Mouse (Mus musculus) ES-E14 (cell line): Measurements from ENCODE around the gene Zfp423. TPM values are rescaled to one million over a fixed set of nuclear protein-coding genes. Genes with fewer than 3 reads are reported as not detected.

Experiments
- DNase-seq: peaks from one replicate; pipeline ENCODE4 v3.0.0-alpha.2; 2013; ENCODE audit warnings: low read depth, low spot score
- H3K27ac ChIP-seq: 2 replicates; pipeline ENCODE4 v1.5.1; 2012; ENCODE audit warnings: low read depth, mild to moderate bottlenecking, low read length, moderate library complexity, mixed read lengths; ENCODE audit not compliant: poor library complexity, insufficient read depth, severe bottlenecking
- H3K36me3 ChIP-seq: 2 replicates; pipeline ENCODE4 v1.6.1; 2012; ENCODE audit warnings: mild to moderate bottlenecking, low read length, moderate library complexity, mixed read lengths; ENCODE audit not compliant: control insufficient read depth, poor library complexity, insufficient read depth, severe bottlenecking
- H3K4me1 ChIP-seq, 2 experiments: fragments of 150-350 bp in 1 of 2; sonication (generic) in 1 of 2; 2 replicates each; pipeline ENCODE4 v1.6.1; 2012; ENCODE audit warnings: low read length in 2 of 2, mild to moderate bottlenecking in 1 of 2, mixed read lengths in 1 of 2; ENCODE audit not compliant: control insufficient read depth in 2 of 2, insufficient read depth in 2 of 2, poor library complexity in 1 of 2
- H3K4me3 ChIP-seq, 2 experiments: fragments of 150-350 bp in 1 of 2; sonication (generic) in 1 of 2; 2 replicates each; pipeline ENCODE4 v1.5.1; 2012; ENCODE audit warnings: low read length in 2 of 2, low read depth in 1 of 2, mild to moderate bottlenecking in 1 of 2, mixed read lengths in 1 of 2; ENCODE audit not compliant: insufficient read depth in 1 of 2, poor library complexity in 1 of 2, severe bottlenecking in 1 of 2
- H3K9ac ChIP-seq: 2 replicates; pipeline ENCODE4 v1.6.1; 2012; ENCODE audit warnings: low read depth, mild to moderate bottlenecking, low read length, mixed read lengths; ENCODE audit not compliant: poor library complexity, insufficient read depth, severe bottlenecking
- H3K9me3 ChIP-seq: fragments of 150-350 bp; sonication (generic); 2 replicates; pipeline ENCODE4 v1.6.1; 2012; ENCODE audit warnings: low read depth, mild to moderate bottlenecking, low read length; ENCODE audit not compliant: control insufficient read depth, insufficient read depth
- CHD2 ChIP-seq: IDR thresholded peaks from 2 replicates; pipeline ENCODE4 v1.6.1; 2014; ENCODE audit warnings: mild to moderate bottlenecking, low read depth, low read length, inconsistent platforms
- HCFC1 ChIP-seq: IDR thresholded peaks from 2 replicates; pipeline ENCODE4 v1.6.1; 2012; ENCODE audit warnings: low read length, inconsistent platforms, borderline replicate concordance; ENCODE audit not compliant: insufficient read depth
- MAFK ChIP-seq: IDR thresholded peaks from 2 replicates; pipeline ENCODE4 v1.6.1; 2014; ENCODE audit warnings: mild to moderate bottlenecking, low read depth, low read length, inconsistent platforms; ENCODE audit not compliant: insufficient read depth
- ZC3H11A ChIP-seq: IDR thresholded peaks from 2 replicates; pipeline ENCODE4 v1.6.1; 2012; ENCODE audit warnings: low read depth, mild to moderate bottlenecking, inconsistent platforms, low read length, borderline replicate concordance
- ZNF384 ChIP-seq: IDR thresholded peaks from 2 replicates; pipeline ENCODE4 v1.6.1; 2012; ENCODE audit warnings: low read depth, low read length, inconsistent platforms
- in situ Hi-C, 2 experiments: fragments of 600-800 bp; cut with MboI; formaldehyde crosslinking; loops; one replicate each; pipeline ENCODE4 v1.15.1; 2025; ENCODE audit warnings: low sequenced_read_pairs in 2 of 2, inconsistent platforms in 1 of 2; ENCODE audit not compliant: unreplicated experiment in 2 of 2
- total RNA-seq: library from RNA; depleted of rRNA; stranded (reverse); fragments of 300-350 nt; gene quantifications from 2 replicates; pipeline ENCODE4 v1.2.3, GENCODE M21; 2012

The Zfp423 gene
- total RNA-seq, 1 experiment = 23.2 TPM

GRCm38 (mm10) chr8:87777586-87777985, 181.8 kb downstream of the Zfp423 start:
- DNase-seq = no peak
- in situ Hi-C loops = no loop called here
- no peak overlapping the region for H3K4me3 ChIP-seq
- no peak overlapping the region for H3K9ac ChIP-seq
- H3K27ac ChIP-seq = no peak overlapping the region
- TF ChIP-seq CHD2 (no peak), ZC3H11A (no peak), HCFC1 (no peak), MAFK (no peak), ZNF384 (no peak)
- H3K36me3 ChIP-seq = peaks cover 31% of the 10 kb centered on the region
- peaks cover 0 to 4% of the 10 kb centered on the region in 2 experiments; a peak in 1 of 4 replicates for H3K4me1 ChIP-seq
- H3K9me3 ChIP-seq = no peaks in the 10 kb centered on the region

- peaks cover 0 to 2% of the 10 kb centered on the region in 2 experiments; a peak in 1 of 4 replicates for H3K4me1 ChIP-seq
- no peak overlapping the region for H3K27ac ChIP-seq
- no peak overlapping the region for H3K4me3 ChIP-seq
- TF ChIP-seq HCFC1 (no peak), MAFK (no peak), CHD2 (no peak), ZNF384 (no peak), ZC3H11A (no peak)
- H3K9ac ChIP-seq = no peak overlapping the region
- in situ Hi-C loops = no loop called here
- peaks cover 15% of the 10 kb centered on the region for H3K36me3 ChIP-seq
- no peaks in the 10 kb centered on the region for H3K9me3 ChIP-seq
- DNase-seq = no peak
Measured at GRCm38 (mm10) chr8:87775889-87776288, 183.5 kb downstream of the Zfp423 start.

GRCm38 (mm10) chr8:87774966-87775365, 184.4 kb downstream of the Zfp423 start:
- in situ Hi-C loops = no loop called here
- H3K36me3 ChIP-seq = peaks cover 7% of the 10 kb centered on the region
- H3K4me3 ChIP-seq = no peak overlapping the region
- DNase-seq = no peak
- no peak overlapping the region for H3K27ac ChIP-seq
- H3K4me1 ChIP-seq = no peaks in the 10 kb centered on the region
- H3K9me3 ChIP-seq = no peaks in the 10 kb centered on the region
- TF ChIP-seq ZC3H11A (no peak), ZNF384 (no peak), MAFK (no peak), CHD2 (no peak), HCFC1 (no peak)
- no peak overlapping the region for H3K9ac ChIP-seq

DNA sequence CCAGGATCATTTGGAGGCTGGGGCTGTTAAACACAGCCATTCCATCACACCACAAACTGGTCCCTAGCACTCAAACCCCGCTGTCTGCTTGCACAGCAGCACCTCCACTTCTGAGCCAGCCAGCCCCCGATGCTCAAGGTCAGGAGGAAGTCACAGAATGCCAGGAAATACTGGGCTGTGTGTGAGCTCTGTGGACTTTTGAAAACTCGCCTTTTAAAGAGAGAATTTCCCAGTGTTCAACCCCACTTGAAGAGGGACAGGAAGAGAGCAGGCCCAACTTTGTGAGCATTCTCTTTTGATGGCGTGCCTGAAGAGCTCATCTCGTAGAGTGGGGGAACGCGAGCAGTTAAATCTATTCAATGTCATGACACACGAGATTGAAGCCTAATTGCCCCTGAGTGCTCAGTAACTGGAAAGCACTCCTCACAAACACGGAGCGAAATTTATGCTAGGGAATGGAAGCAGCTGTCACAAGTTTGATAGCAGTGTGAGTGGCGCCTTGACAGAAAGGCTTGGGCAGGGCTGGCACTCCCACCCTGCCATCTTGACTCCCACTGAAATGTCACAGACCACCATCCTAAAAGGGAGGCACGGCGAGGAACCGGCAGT, 186.4 kb downstream of the Zfp423 start:
- Histone ChIP-seq H3K27ac (no peak overlapping the region), H3K9ac (no peak overlapping the region), H3K4me1 (no peaks in the 10 kb centered on the region), H3K9me3 (no peaks in the 10 kb centered on the region), H3K4me3 (no peak overlapping the region), H3K36me3 (peaks cover 3% of the 10 kb centered on the region; the same call in 1 of the 2 replicates)
- no peak for TF ChIP-seq CHD2
- no peak for TF ChIP-seq MAFK
- no peak for TF ChIP-seq HCFC1
- TF ChIP-seq ZC3H11A = no peak
- TF ChIP-seq ZNF384 = no peak
- in situ Hi-C loops = no loop called here
- no peak for DNase-seq
